Mouse (Mus musculus) telencephalon, adult 2 months (tissue): ENCODE measurements around the gene Muc20.

ENCODE experiments used
- DNase-seq: peaks from one replicate; pipeline ENCODE4 v3.0.0-alpha.2; 2011; ENCODE audit warnings: low read depth, low spot score

The Muc20 gene

GRCm38 (mm10) chr16:32796676-32797425 lies 384 bp downstream of the Muc20 start:
- no peak for DNase-seq

DNA sequence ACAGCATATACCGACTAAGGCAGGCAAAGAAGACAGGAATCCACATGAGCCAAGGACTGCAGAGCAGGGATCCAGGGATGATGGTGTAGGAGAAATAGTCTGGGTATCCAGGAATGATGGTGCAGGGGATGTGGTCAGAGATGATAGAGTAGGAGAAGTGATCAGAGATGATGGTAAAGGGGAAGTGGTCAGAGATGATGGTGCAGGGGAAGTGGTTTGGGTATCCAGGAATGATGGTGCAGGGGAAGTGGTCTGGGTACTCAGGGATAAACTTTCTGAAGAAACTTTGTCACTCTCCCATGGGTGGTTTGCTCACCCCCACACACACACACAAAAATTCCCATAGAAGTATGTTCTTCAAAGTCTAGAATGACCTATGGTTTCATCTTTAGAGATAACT lies 2.1 kb downstream of the Muc20 start:
- DNase-seq: no peak

- DNase-seq: no peak
Measured at GRCm38 (mm10) chr16:32790056-32790455, 7.2 kb downstream of the Muc20 start.

DNA sequence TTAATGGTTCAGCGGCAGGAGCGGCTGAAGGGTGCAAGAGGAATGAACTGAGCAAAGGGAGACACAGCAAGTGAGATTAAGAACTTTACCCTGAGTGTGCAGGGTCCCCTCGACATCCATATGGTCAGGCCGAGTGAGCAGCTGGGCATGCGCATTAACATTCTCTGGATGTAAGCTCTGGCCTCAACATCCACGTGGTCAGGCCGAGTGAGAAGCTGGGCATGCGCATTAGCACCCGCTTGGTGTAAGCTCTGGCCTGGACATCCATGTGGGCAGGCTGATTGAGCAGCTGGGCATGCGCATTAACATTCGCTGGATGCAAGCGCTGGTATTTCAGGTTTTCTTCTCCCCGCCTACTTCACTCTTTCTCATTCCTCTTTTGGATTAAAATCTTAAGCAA lies 12.4 kb downstream of the Muc20 start:
- peak; percentile 55 for DNase-seq

- DNase-seq: no peak
Measured at GRCm38 (mm10) chr16:32783324-32784062, 13.7 kb downstream of the Muc20 start.

DNA sequence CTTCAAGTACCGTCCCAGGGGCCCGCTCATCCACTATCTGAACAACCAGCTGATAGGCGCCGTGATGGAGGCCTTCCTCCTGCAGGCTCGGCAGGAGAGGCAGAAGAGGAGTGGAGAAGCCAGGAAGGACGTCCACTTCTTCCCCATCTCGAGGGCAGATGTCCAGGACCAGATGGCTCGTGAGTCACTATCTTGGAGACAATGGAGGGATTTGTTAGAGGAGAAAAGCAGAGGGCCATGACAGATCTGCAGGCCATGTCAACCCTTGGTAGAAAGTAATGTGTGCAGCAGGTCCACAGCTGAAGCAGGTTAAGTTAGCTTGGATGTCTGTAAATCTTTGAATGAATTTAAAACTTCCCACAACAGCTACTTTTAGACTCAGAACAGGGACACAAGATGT lies 18.3 kb downstream of the Muc20 start:
- DNase-seq: no peak

- DNase-seq: no peak
Measured at GRCm38 (mm10) chr16:32776676-32777075, 20.6 kb downstream of the Muc20 start.

- no peak for DNase-seq
Measured at GRCm38 (mm10) chr16:32766904-32767303, 30.3 kb downstream of the Muc20 start.

DNA sequence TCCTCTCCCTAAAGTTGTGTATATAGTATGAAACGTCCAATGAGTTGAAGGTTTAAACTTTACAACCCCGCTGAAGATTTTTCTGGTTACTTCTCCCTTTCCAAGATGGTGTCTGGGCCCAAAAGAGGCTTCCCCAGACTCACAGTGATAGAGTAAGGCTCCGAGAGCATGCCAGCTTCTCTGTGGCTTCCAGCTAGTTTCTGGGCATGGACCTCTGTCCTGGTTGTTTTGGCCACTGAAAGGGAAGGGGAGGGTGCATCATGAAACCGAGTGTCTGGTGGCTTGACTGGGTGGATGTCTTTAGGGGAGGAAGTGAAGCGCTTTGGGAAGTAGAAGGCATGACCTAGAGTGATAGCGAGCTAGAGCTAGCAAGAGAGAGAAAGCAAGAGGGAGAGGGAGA lies 32.3 kb downstream of the Muc20 start:
- DNase-seq: no peak

- DNase-seq: no peak
Measured at GRCm38 (mm10) chr16:32764550-32764949, 32.7 kb downstream of the Muc20 start.

- DNase-seq: no peak
Measured at GRCm38 (mm10) chr16:32750242-32751127, 46.8 kb downstream of the Muc20 start.

- DNase-seq: no peak
Measured at GRCm38 (mm10) chr16:32745852-32746251, 51.4 kb downstream of the Muc20 start.

DNA sequence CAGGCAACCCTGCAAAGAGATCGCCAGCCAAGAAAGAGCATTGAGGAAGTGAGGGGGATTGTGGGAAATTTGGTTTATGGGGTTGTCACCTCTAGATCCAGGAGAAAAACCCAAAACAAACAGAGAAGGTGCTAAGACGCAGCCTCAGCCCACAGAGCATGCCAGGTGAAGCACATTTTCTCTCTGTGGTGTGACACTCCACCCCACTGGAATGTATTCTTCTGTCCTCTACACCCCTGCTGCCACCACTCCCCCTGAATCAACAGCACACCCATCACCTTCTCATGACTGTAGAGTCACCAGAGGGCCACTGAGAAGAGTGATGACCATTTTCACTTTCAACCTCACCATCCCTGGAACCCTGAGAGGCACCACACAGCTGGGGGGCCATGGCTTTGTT lies 54.5 kb downstream of the Muc20 start:
- no peak for DNase-seq

DNA sequence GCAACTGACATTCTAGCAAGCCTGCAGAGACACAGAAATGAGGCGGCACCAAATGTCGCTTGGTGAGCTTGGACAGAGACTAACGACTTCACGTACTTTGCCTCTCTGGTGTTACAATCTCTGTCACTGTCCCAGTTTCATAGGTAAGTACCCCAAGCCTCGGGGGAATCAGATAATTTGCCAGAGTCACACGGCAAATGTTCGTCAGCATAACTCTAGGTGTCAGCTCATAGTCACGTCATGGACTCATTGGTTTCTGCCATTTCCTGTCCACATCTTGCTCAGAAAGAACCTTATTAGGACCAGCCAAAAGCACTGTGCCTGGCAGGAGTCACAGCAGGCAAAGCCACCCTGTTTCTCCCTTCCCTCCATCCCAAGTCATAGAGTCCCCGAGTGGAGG lies 55.9 kb downstream of the Muc20 start:
- DNase-seq: no peak

GRCm38 (mm10) chr16:32740003-32740663 lies 57.1 kb downstream of the Muc20 start:
- DNase-seq: no peak

GRCm38 (mm10) chr16:32736022-32736421 lies 61.2 kb downstream of the Muc20 start:
- DNase-seq: no peak

- no peak for DNase-seq
Measured at GRCm38 (mm10) chr16:32735586-32735985, 61.6 kb downstream of the Muc20 start, which contains the start of gene Muc4. TSS of gene Muc4 (plus strand) at chr16:32735886.

- no peak for DNase-seq
Measured at GRCm38 (mm10) chr16:32733213-32733612, 64.0 kb downstream of the Muc20 start.

GRCm38 (mm10) chr16:32728730-32729129 lies 68.5 kb downstream of the Muc20 start:
- no peak for DNase-seq

GRCm38 (mm10) chr16:32728240-32728639 lies 69.0 kb downstream of the Muc20 start:
- no peak for DNase-seq
